In genomic region chr8:91806084-91806719, GRCm38 (mm10) we compare ENCODE assay signal across 8 mouse cellular contexts. TPM values are rescaled to one million over a fixed set of nuclear protein-coding genes. Genes with fewer than 3 reads are reported as not detected.
A peak's percentile ranks its signal among the peaks of the same experiment; 100 is the strongest.
DNase-seq lines count a peak whose midpoint lies in the region; ATAC-seq and TF ChIP-seq lines count a peak whose summit lies in the region.

No protein-coding gene starts in this region.

- TF ChIP-seq CTCF in kidney, adult 2 months (conservative IDR thresholded peaks at IDR 0.05; ENCODE audit: insufficient read depth, insufficient read length, low read depth, low read length) = no peak
- no peak for TF ChIP-seq CTCF in heart, postnatal 0 days (IDR thresholded peaks at IDR 0.05; ENCODE audit: low read depth)
- no peak for TF ChIP-seq CTCF in layer of hippocampus, adult 2 months (conservative IDR thresholded peaks at IDR 0.05)

- no peak overlapping the region for H3K27ac ChIP-seq in kidney, adult 2 months (ENCODE audit: insufficient read depth, low read depth, low read length)
- no peak overlapping the region for H3K27ac ChIP-seq in heart, postnatal 0 days (ENCODE audit: low read depth)
- H3K27ac ChIP-seq in limb, embryonic 15.5 days = no peak overlapping the region
- H3K27ac ChIP-seq in neural tube, embryonic 14.5 days (ENCODE audit: low read depth, low read length) = no peak overlapping the region
- no peak overlapping the region for H3K27ac ChIP-seq in layer of hippocampus, adult 2 months

- peak overlapping the region; percentile 54; the same call in 1 of the 2 replicates for H3K4me2 ChIP-seq in heart, postnatal 0 days (ENCODE audit: low read depth, low read length)
- no peak overlapping the region for H3K4me2 ChIP-seq in limb, embryonic 15.5 days
- peak overlapping the region; percentile 26; the same call in 1 of the 2 replicates for H3K4me2 ChIP-seq in neural tube, embryonic 14.5 days (ENCODE audit: low read depth, low read length)

- peak; percentile 13 for DNase-seq in kidney, adult 2 months
- DNase-seq in kidney, adult 11 months = no peak
- no peak for DNase-seq in heart, postnatal 0 days (ENCODE audit: low spot score)
- no peak for DNase-seq in spleen, postnatal 36 days (ENCODE audit: low spot score in 2 of 2)
- no peak for DNase-seq in layer of hippocampus, adult 2 months (ENCODE audit: low spot score in 2 of 2)

- no peaks in the 10 kb centered on the region for H3K9me3 ChIP-seq in heart, postnatal 0 days (replicated peaks; ENCODE audit: control insufficient read depth, low read length)
- no peaks in the 10 kb centered on the region for H3K9me3 ChIP-seq in limb, embryonic 15.5 days
- H3K9me3 ChIP-seq in neural tube, embryonic 14.5 days (ENCODE audit: control insufficient read depth, low read length) = no peaks in the 10 kb centered on the region

- no peaks in the 10 kb centered on the region for H3K27me3 ChIP-seq in kidney, adult 2 months (replicated peaks; ENCODE audit: control insufficient read depth, insufficient read depth, low read length)
- H3K27me3 ChIP-seq in heart, postnatal 0 days (ENCODE audit: control insufficient read depth, insufficient read depth, low read length) = peaks cover 61% of the 10 kb centered on the region
- H3K27me3 ChIP-seq in limb, embryonic 15.5 days = peaks cover 89% of the 10 kb centered on the region
- peaks cover 46% of the 10 kb centered on the region for H3K27me3 ChIP-seq in neural tube, embryonic 14.5 days (ENCODE audit: control insufficient read depth, insufficient read depth, low read length)

- H3K9ac ChIP-seq in heart, postnatal 0 days (replicated peaks; ENCODE audit: low read depth, low read length) = no peak overlapping the region
- no peak overlapping the region for H3K9ac ChIP-seq in limb, embryonic 15.5 days
- no peak overlapping the region for H3K9ac ChIP-seq in neural tube, embryonic 14.5 days (replicated peaks; ENCODE audit: low read depth, low read length)

- WGBS in kidney, adult 2 months = 28% methylated on average over 33 of the region's 33 CpGs
- 26% methylated on average over 33 of the region's 33 CpGs for WGBS in heart, postnatal 0 days
- WGBS in limb, embryonic 15.5 days = 15% methylated on average over 33 of the region's 33 CpGs
- WGBS in neural tube, embryonic 14.5 days = 3% methylated on average over 33 of the region's 33 CpGs

- ATAC-seq in heart, postnatal 0 days (ENCODE audit: insufficient read depth, low read depth) = no peak
- no peak for ATAC-seq in limb, embryonic 15.5 days (ENCODE audit: insufficient number of reproducible peaks, low FRiP score, low TSS enrichment, low read depth)
- no peak for ATAC-seq in neural tube, embryonic 14.5 days (ENCODE audit: low read depth)
- ATAC-seq in CD4-positive, CD25-positive, alpha-beta regulatory T cell, adult 4 months = no peak

- H3K36me3 ChIP-seq in kidney, adult 2 months (ENCODE audit: control insufficient read depth, insufficient read depth, low read length) = no peaks in the 10 kb centered on the region
- H3K36me3 ChIP-seq in heart, postnatal 0 days (replicated peaks; ENCODE audit: control insufficient read depth, insufficient read depth, low read length) = no peaks in the 10 kb centered on the region
- no peaks in the 10 kb centered on the region for H3K36me3 ChIP-seq in limb, embryonic 15.5 days
- H3K36me3 ChIP-seq in neural tube, embryonic 14.5 days (ENCODE audit: control insufficient read depth, insufficient read depth, low read length) = no peaks in the 10 kb centered on the region

- peak overlapping the region; percentile 7; the same call in 1 of the 2 replicates for H3K4me3 ChIP-seq in kidney, adult 2 months (ENCODE audit: insufficient read depth, low read depth, low read length)
- peak overlapping the region; percentile 28 for H3K4me3 ChIP-seq in heart, postnatal 0 days (ENCODE audit: low read depth, low read length)
- H3K4me3 ChIP-seq in limb, embryonic 15.5 days = 0 out of 2 replicates have a peak overlapping the region, but pooled peaks have one; percentile 31
- peak overlapping the region; percentile 12; the same call in 1 of the 2 replicates for H3K4me3 ChIP-seq in neural tube, embryonic 14.5 days (ENCODE audit: low read depth, low read length)
- no peak overlapping the region for H3K4me3 ChIP-seq in layer of hippocampus, adult 2 months

- TF ChIP-seq POLR2A in kidney, adult 2 months (IDR thresholded peaks at IDR 0.05; ENCODE audit: low read depth, low read length) = no peak

- no peaks in the 10 kb centered on the region for H3K4me1 ChIP-seq in kidney, adult 2 months (ENCODE audit: control insufficient read depth, insufficient read depth, low read length)
- H3K4me1 ChIP-seq in heart, postnatal 0 days (ENCODE audit: control insufficient read depth, insufficient read depth) = peaks cover 21% of the 10 kb centered on the region
- H3K4me1 ChIP-seq in limb, embryonic 15.5 days = peaks cover 37% of the 10 kb centered on the region
- peaks cover 24% of the 10 kb centered on the region for H3K4me1 ChIP-seq in neural tube, embryonic 14.5 days (ENCODE audit: control insufficient read depth, insufficient read depth, low read length)

- TF ChIP-seq EP300 in heart, postnatal 0 days (IDR thresholded peaks at IDR 0.05; ENCODE audit: low read depth) = no peak

RNA-seq across cellular contexts. Expression of gene Irx3, which starts 4.3 kb away (rescaled TPM):
- polyA plus RNA-seq in kidney, adult 2 months (2012; rRNA removed) = 22.3 and 28.5 TPM in 2 replicates
- total RNA-seq in heart, postnatal 0 days (2014; rRNA removed; ENCODE audit: low replicate concordance) = 34.5 and 40.1 TPM in 2 replicates
- 25.6 and 26.4 TPM in 2 replicates for polyA plus RNA-seq in heart, postnatal 0 days (2015; fragmentation: Nextera tagmentation; extraction: Ambion mirVana)
- 18.6 and 22.9 TPM in 2 replicates for polyA plus RNA-seq in limb, embryonic 15.5 days (2015; fragmentation: Nextera tagmentation; extraction: Ambion mirVana)
- polyA plus RNA-seq in neural tube, embryonic 14.5 days (2014; fragmentation: Nextera tagmentation; extraction: Ambion mirVana) = 4.1 and 4.5 TPM in 2 replicates
- not detected for polyA plus RNA-seq in CD4-positive, CD25-positive, alpha-beta regulatory T cell, adult 4 months (2017; shearing (Covaris generic))
- total RNA-seq in layer of hippocampus, adult 2 months (2021) = under 1 TPM; 0.18 to 0.25 TPM
